Mouse (Mus musculus): ENCODE measurements around the gene Pik3ap1. TPM values are rescaled to one million over a fixed set of nuclear protein-coding genes. Genes with fewer than 3 reads are reported as not detected.

Gene Pik3ap1
- polyA plus RNA-seq, 1 experiment from 2014 or later: 1.4 TPM

- H3K4me1 ChIP-seq: peaks cover 37% of the 10 kb centered on the region
- H3K27ac ChIP-seq (replicated peaks): peak overlapping the region; percentile 97
- peak overlapping the region; percentile 98 for H3K9ac ChIP-seq (replicated peaks)
- H3K9me3 ChIP-seq: no peaks in the 10 kb centered on the region
- no peaks in the 10 kb centered on the region for H3K27me3 ChIP-seq
- no peaks in the 10 kb centered on the region for H3K36me3 ChIP-seq
- H3K4me3 ChIP-seq: peak overlapping the region; percentile 78
- H3K4me2 ChIP-seq (replicated peaks): peak overlapping the region; percentile 69
- ATAC-seq (replicated peaks): peak; percentile 88
- WGBS: 3% methylated on average over 51 of the region's 51 CpGs
These were observed 121.9 kb downstream of the Pik3ap1 start for GRCm38 (mm10) chr19:41262712-41263629.

- H3K27ac ChIP-seq (replicated peaks): no peak overlapping the region
- H3K4me3 ChIP-seq: no peak overlapping the region
- peaks cover 37% of the 10 kb centered on the region for H3K4me1 ChIP-seq
- no peaks in the 10 kb centered on the region for H3K36me3 ChIP-seq
- no peaks in the 10 kb centered on the region for H3K27me3 ChIP-seq
- no peak overlapping the region for H3K4me2 ChIP-seq (replicated peaks)
- H3K9me3 ChIP-seq: no peaks in the 10 kb centered on the region
- H3K9ac ChIP-seq (replicated peaks): no peak overlapping the region
- ATAC-seq (replicated peaks): no peak
- 92% methylated on average over 3 of the region's 3 CpGs for WGBS
These were observed 124.2 kb downstream of the Pik3ap1 start for GRCm38 (mm10) chr19:41260736-41261135.

GRCm38 (mm10) chr19:41259256-41259655 lies 125.6 kb downstream of the Pik3ap1 start:
- Histone ChIP-seq H3K27me3 (no peaks in the 10 kb centered on the region), H3K36me3 (no peaks in the 10 kb centered on the region), H3K9me3 (no peaks in the 10 kb centered on the region), H3K4me3 (no peak overlapping the region), H3K4me1 (peaks cover 33% of the 10 kb centered on the region), H3K9ac (replicated peaks) (no peak overlapping the region), H3K4me2 (replicated peaks) (no peak overlapping the region), H3K27ac (replicated peaks) (no peak overlapping the region)
- WGBS: 75% methylated on average over 6 of the region's 6 CpGs
- no peak for ATAC-seq (replicated peaks)

- Histone ChIP-seq H3K36me3 (no peaks in the 10 kb centered on the region), H3K4me2 (replicated peaks) (no peak overlapping the region), H3K9me3 (no peaks in the 10 kb centered on the region), H3K27ac (replicated peaks) (no peak overlapping the region), H3K4me3 (no peak overlapping the region), H3K4me1 (peaks cover 33% of the 10 kb centered on the region), H3K9ac (replicated peaks) (no peak overlapping the region), H3K27me3 (no peaks in the 10 kb centered on the region)
- no peak for ATAC-seq (replicated peaks)
- 38% methylated on average over 2 of the region's 2 CpGs for WGBS
These were observed 126.2 kb downstream of the Pik3ap1 start for GRCm38 (mm10) chr19:41258707-41259106.

GRCm38 (mm10) chr19:41254584-41254983 lies 130.3 kb downstream of the Pik3ap1 start:
- Histone ChIP-seq H3K36me3 (no peaks in the 10 kb centered on the region), H3K9me3 (no peaks in the 10 kb centered on the region), H3K27me3 (no peaks in the 10 kb centered on the region), H3K4me1 (peaks cover 3% of the 10 kb centered on the region; the same call in 1 of the 2 replicates), H3K4me3 (no peak overlapping the region), H3K9ac (replicated peaks) (no peak overlapping the region), H3K4me2 (replicated peaks) (no peak overlapping the region), H3K27ac (replicated peaks) (no peak overlapping the region)
- WGBS: 85% methylated on average over 5 of the region's 5 CpGs
- ATAC-seq (replicated peaks): no peak

- H3K36me3 ChIP-seq: peaks cover 14% of the 10 kb centered on the region
- peaks cover 6% of the 10 kb centered on the region; the same call in 1 of the 2 replicates for H3K4me1 ChIP-seq
- no peaks in the 10 kb centered on the region for H3K27me3 ChIP-seq
- no peak overlapping the region for H3K9ac ChIP-seq (replicated peaks)
- H3K27ac ChIP-seq (replicated peaks): no peak overlapping the region
- no peak for ATAC-seq (replicated peaks)
- H3K4me3 ChIP-seq: no peak overlapping the region
- H3K9me3 ChIP-seq: no peaks in the 10 kb centered on the region
- 76% methylated on average over 4 of the region's 4 CpGs for WGBS
- H3K4me2 ChIP-seq (replicated peaks): no peak overlapping the region
These were observed 135.9 kb downstream of the Pik3ap1 start for GRCm38 (mm10) chr19:41248968-41249367.

GRCm38 (mm10) chr19:41248271-41248670 lies 136.6 kb downstream of the Pik3ap1 start:
- WGBS: 92% methylated on average over 3 of the region's 3 CpGs
- ATAC-seq (replicated peaks): no peak
- Histone ChIP-seq H3K27ac (replicated peaks) (no peak overlapping the region), H3K4me2 (replicated peaks) (no peak overlapping the region), H3K9me3 (no peaks in the 10 kb centered on the region), H3K9ac (replicated peaks) (no peak overlapping the region), H3K4me1 (peaks cover 6% of the 10 kb centered on the region; the same call in 1 of the 2 replicates), H3K4me3 (no peak overlapping the region), H3K36me3 (peaks cover 16% of the 10 kb centered on the region), H3K27me3 (no peaks in the 10 kb centered on the region)

GRCm38 (mm10) chr19:41246271-41246670 lies 138.6 kb downstream of the Pik3ap1 start:
- H3K9ac ChIP-seq (replicated peaks): no peak overlapping the region
- no peaks in the 10 kb centered on the region for H3K9me3 ChIP-seq
- no peaks in the 10 kb centered on the region for H3K27me3 ChIP-seq
- H3K4me1 ChIP-seq: peaks cover 6% of the 10 kb centered on the region; the same call in 1 of the 2 replicates
- no peak for ATAC-seq (replicated peaks)
- H3K27ac ChIP-seq (replicated peaks): no peak overlapping the region
- no peak overlapping the region for H3K4me2 ChIP-seq (replicated peaks)
- H3K4me3 ChIP-seq: no peak overlapping the region
- 86% methylated on average over 4 of the region's 4 CpGs for WGBS
- peaks cover 31% of the 10 kb centered on the region for H3K36me3 ChIP-seq

GRCm38 (mm10) chr19:41244581-41244980 lies 140.3 kb downstream of the Pik3ap1 start:
- no peak overlapping the region for H3K27ac ChIP-seq (replicated peaks)
- H3K4me2 ChIP-seq (replicated peaks): no peak overlapping the region
- H3K36me3 ChIP-seq: peaks cover 37% of the 10 kb centered on the region
- 63% methylated on average over 6 of the region's 6 CpGs for WGBS
- H3K4me1 ChIP-seq: peaks cover 6% of the 10 kb centered on the region; the same call in 1 of the 2 replicates
- no peaks in the 10 kb centered on the region for H3K9me3 ChIP-seq
- H3K4me3 ChIP-seq: no peak overlapping the region
- H3K9ac ChIP-seq (replicated peaks): no peak overlapping the region
- H3K27me3 ChIP-seq: no peaks in the 10 kb centered on the region
- ATAC-seq (replicated peaks): no peak

- Histone ChIP-seq H3K27me3 (no peaks in the 10 kb centered on the region), H3K4me3 (no peak overlapping the region), H3K9me3 (no peaks in the 10 kb centered on the region), H3K4me2 (replicated peaks) (no peak overlapping the region), H3K27ac (replicated peaks) (no peak overlapping the region), H3K36me3 (peaks cover 53% of the 10 kb centered on the region), H3K4me1 (no peaks in the 10 kb centered on the region), H3K9ac (replicated peaks) (no peak overlapping the region)
- WGBS: 98% methylated on average over 5 of the region's 5 CpGs
- no peak for ATAC-seq (replicated peaks)
These were observed 142.9 kb downstream of the Pik3ap1 start for GRCm38 (mm10) chr19:41241997-41242396.

- Histone ChIP-seq H3K4me1 (no peaks in the 10 kb centered on the region), H3K27ac (replicated peaks) (no peak overlapping the region), H3K4me3 (no peak overlapping the region), H3K36me3 (peaks cover 62% of the 10 kb centered on the region), H3K27me3 (no peaks in the 10 kb centered on the region), H3K9ac (replicated peaks) (no peak overlapping the region), H3K4me2 (replicated peaks) (no peak overlapping the region), H3K9me3 (no peaks in the 10 kb centered on the region)
- no peak for ATAC-seq (replicated peaks)
- WGBS: 90% methylated on average over 4 of the region's 4 CpGs
These were observed 151.2 kb downstream of the Pik3ap1 start for GRCm38 (mm10) chr19:41233698-41234097.

Measured in forebrain, embryonic 15.5 days (tissue).